Mouse (Mus musculus) CD4-positive naive resting alpha-beta T cell, adult 57 days (primary cell): ENCODE measurements around the gene Tnfrsf18. TPM values are rescaled to one million over a fixed set of nuclear protein-coding genes. Genes with fewer than 3 reads are reported as not detected.

Experiments
- total RNA-seq: library from RNA; stranded (reverse); gene quantifications from one replicate; pipeline ENCODE4 v1.2.4, GENCODE M21; 2023

Gene Tnfrsf18
- total RNA-seq: 65.3 TPM

GRCm38 (mm10) chr4:156026013-156026412, at the start of gene Tnfrsf18:
Tnfrsf18 (plus strand) TSS chr4:156026164.

GRCm38 (mm10) chr4:155992241-155992905, 33.6 kb upstream of the Tnfrsf18 start, which contains the start of the genes B3galt6 and Sdf4:
B3galt6 (minus strand) TSS chr4:155992649.
Sdf4 (plus strand) TSS chr4:155992872.

DNA sequence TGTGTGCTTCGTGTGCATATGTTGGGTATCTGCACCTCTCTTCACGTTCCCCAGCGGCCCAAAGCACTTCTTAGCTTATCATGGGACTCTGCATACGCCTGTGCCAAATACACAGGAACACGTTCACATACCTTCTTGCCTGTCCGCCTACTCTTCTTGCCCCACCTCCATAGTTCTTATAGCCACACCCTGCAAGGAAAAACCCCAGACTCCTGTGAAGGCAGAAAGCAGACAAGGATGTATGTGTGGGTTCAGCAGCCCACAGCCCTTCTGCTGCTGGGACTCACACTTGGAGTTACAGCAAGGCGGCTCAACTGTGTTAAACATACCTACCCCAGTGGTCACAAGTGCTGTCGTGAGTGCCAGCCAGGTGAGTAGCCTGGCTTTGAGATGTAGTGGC, 12.3 kb upstream of the Tnfrsf18 start, which contains the start of gene Tnfrsf4:
Tnfrsf4 (plus strand) TSS at position 207 of the 400 bp plus-strand sequence.

DNA sequence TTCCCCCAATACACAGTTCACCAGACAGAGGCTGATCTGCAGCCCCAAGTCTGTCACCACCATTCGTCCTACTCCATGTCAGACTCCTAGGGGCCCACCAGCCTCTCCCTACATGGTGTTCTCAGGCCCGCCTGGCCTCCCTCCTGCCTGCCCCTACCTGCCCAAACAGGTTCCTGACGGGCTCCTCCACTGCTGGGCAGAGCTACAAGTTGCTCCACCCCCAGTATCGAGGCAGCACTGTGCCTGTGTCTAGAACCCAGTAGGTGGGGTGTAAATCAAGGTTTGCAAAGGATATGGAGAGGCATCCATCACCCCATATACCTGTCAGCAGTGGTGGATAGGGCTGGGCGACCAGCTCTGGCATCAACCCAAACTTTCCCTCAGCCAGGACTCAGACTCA, 33.3 kb downstream of the Tnfrsf18 start, which contains the start of gene Ttll10:
Ttll10 (minus strand) TSS at position 154 of the 400 bp plus-strand sequence.

Other genes starting within 250 kb of the Tnfrsf18 start
- not detected for gene Tmem88b, start 240.3 kb upstream of the Tnfrsf18 start, total RNA-seq
- not detected for gene Ankrd65, start 235.7 kb upstream of the Tnfrsf18 start, total RNA-seq
- 39.3 TPM for gene Mrpl20, start 223.3 kb upstream of the Tnfrsf18 start, total RNA-seq
- 235 TPM for gene Ccnl2, start 213.7 kb upstream of the Tnfrsf18 start, total RNA-seq
- gene Aurkaip1, start 194.9 kb upstream of the Tnfrsf18 start, total RNA-seq: 99.7 TPM
- gene Mxra8, start 186.5 kb upstream of the Tnfrsf18 start, total RNA-seq: 8.3 TPM
- gene Dvl1, start 178.8 kb upstream of the Tnfrsf18 start, total RNA-seq: 78.7 TPM
- gene Tas1r3, start 162.8 kb upstream of the Tnfrsf18 start, total RNA-seq: 1.6 TPM
- 11.3 TPM for gene Cptp, start 156.7 kb upstream of the Tnfrsf18 start, total RNA-seq
- 68.1 TPM for gene Ints11, start 156.6 kb upstream of the Tnfrsf18 start, total RNA-seq
- 35.7 TPM for gene Pusl1, start 134.4 kb upstream of the Tnfrsf18 start, total RNA-seq
- 61.9 TPM for gene Acap3, start 134.3 kb upstream of the Tnfrsf18 start, total RNA-seq
- gene Ube2j2, start 82.3 kb upstream of the Tnfrsf18 start, total RNA-seq: 130 TPM
- gene C1qtnf12, start 63.8 kb upstream of the Tnfrsf18 start, total RNA-seq: 7.0 TPM
- gene B3galt6, start 33.5 kb upstream of the Tnfrsf18 start, total RNA-seq: 4.0 TPM
- 200 TPM for gene Sdf4, start 33.3 kb upstream of the Tnfrsf18 start, total RNA-seq
- gene Tnfrsf4, start 12.3 kb upstream of the Tnfrsf18 start, total RNA-seq: 24.3 TPM
- not detected for gene Ttll10, start 33.2 kb downstream of the Tnfrsf18 start, total RNA-seq
- 48.2 TPM for gene 9430015G10Rik, start 83.8 kb downstream of the Tnfrsf18 start, total RNA-seq
- gene Rnf223, start 104.3 kb downstream of the Tnfrsf18 start, total RNA-seq: 0.83 TPM
- gene Agrn, start 171.3 kb downstream of the Tnfrsf18 start, total RNA-seq: 6.9 TPM
- 12.4 TPM for gene Isg15, start 174.7 kb downstream of the Tnfrsf18 start, total RNA-seq
- gene AW011738, start 177.1 kb downstream of the Tnfrsf18 start, total RNA-seq: 7.5 TPM
- 0.33 TPM for gene Perm1, start 189.7 kb downstream of the Tnfrsf18 start, total RNA-seq
- 53.1 TPM for gene Plekhn1, start 208.7 kb downstream of the Tnfrsf18 start, total RNA-seq
- gene Noc2l, start 209.8 kb downstream of the Tnfrsf18 start, total RNA-seq: 94.1 TPM
- gene Samd11, start 229.5 kb downstream of the Tnfrsf18 start, total RNA-seq: 1.3 TPM